In genomic region chr5:112950847-112951246, GRCm38 (mm10) we compare ENCODE assay signal across 30 mouse cellular contexts. TPM values are rescaled to one million over a fixed set of nuclear protein-coding genes. Genes with fewer than 3 reads are reported as not detected.
DNase-seq lines count a peak whose midpoint lies in the region; ATAC-seq and TF ChIP-seq lines count a peak whose summit lies in the region.
"Had no signal": no experiment of that assay in that cellular context is flagged by ENCODE, and none has a peak within 500 bp of the region (broad histone marks: within the 10 kb centered on the region; RNA-seq: fewer than 3 reads in every experiment).

No protein-coding gene starts in this region.

- H3K4me3 ChIP-seq in gastrocnemius, adult 2 months = no peak overlapping the region
- H3K4me3 ChIP-seq: embryonic facial prominence, embryonic 10.5 days; embryonic facial prominence, embryonic 15.5 days; heart, embryonic 13.5 days; hindbrain, embryonic 10.5 days; hindbrain, embryonic 15.5 days; limb, embryonic 12.5 days; liver, embryonic 15.5 days; lung, embryonic 15.5 days had no signal

- no peak overlapping the region for H3K27ac ChIP-seq in gastrocnemius, adult 2 months
- H3K27ac ChIP-seq: embryonic facial prominence, embryonic 10.5 days; embryonic facial prominence, embryonic 15.5 days; heart, embryonic 13.5 days; hindbrain, embryonic 10.5 days; hindbrain, embryonic 15.5 days; limb, embryonic 12.5 days; liver, embryonic 15.5 days; lung, embryonic 15.5 days had no signal

- peak; percentile 3 for DNase-seq in gastrocnemius, adult 2 months
- DNase-seq in gastrocnemius, postnatal 36 days = no peak
- DNase-seq in spleen, adult 18-20 months = peak; percentile 16 to 24
- DNase-seq in spleen, postnatal 10 days (ENCODE audit: low spot score in 2 of 2) = no peak
- DNase-seq in adipocyte (ENCODE audit: low spot score) = no peak
- no peak for DNase-seq in left cerebral cortex, adult 9 months (ENCODE audit: low spot score in 2 of 2)
- no peak for DNase-seq in retina, embryonic 14.5 days (ENCODE audit: low spot score)
- DNase-seq: adrenal gland, postnatal 10 days; cerebellum, adult 11-12 months; cerebellum, adult 9-11 months; gastrocnemius, postnatal 25 days; heart, postnatal 10 days; kidney, adult 11 months; kidney, postnatal 25 days; midbrain, embryonic 14.5 days; right cerebral cortex, adult 18-20 months; thymus, adult 18-20 months; thymus, postnatal 36 days had no signal

- no peak for TF ChIP-seq CTCF in gastrocnemius, adult 2 months (IDR thresholded peaks at IDR 0.05)

- ATAC-seq in megakaryocyte, adult 5-6 weeks (ENCODE audit: poor library complexity, severe bottlenecking) = peak; percentile 85
- ATAC-seq: forebrain, embryonic 14.5 days; inflammation-experienced regulatory T-cells, adult 6 months had no signal

- intact Hi-C loops in gastrocnemius, adult 2 months (cut with DNase I) = no loop called here
- intact Hi-C loops in gastrocnemius, postnatal 36 days (cut with DNase I) = no loop called here

RNA-seq across cellular contexts. Expression of gene Myo18b, which starts 54.7 kb away (rescaled TPM):
- 100 to 1,000 TPM; 319 to 413 TPM for total RNA-seq in gastrocnemius, adult 2 months (2021)
- total RNA-seq in gastrocnemius, postnatal 36 days (2021) = 100 to 1,000 TPM; 378 to 416 TPM
- total RNA-seq in megakaryocyte, adult 5-6 weeks (2015) = 0.29 and 0.39 TPM in 2 replicates
- total RNA-seq in megakaryocyte, adult 5-6 weeks (2017) = 0.12 and 0.22 TPM in 2 replicates
- total RNA-seq: megakaryocyte-erythroid progenitor cell, adult 5-6 weeks had no signal

Comparison
In these comparisons a context has a peak if more than half of its experiments do, and no peak if none do; other contexts are left out.
1. DNase-seq: peak in gastrocnemius, adult 2 months (single experiment) and spleen, adult 18-20 months (2 of 2); none in gastrocnemius, postnatal 36 days (0 of 2), spleen, postnatal 10 days (0 of 2), adipocyte (single experiment), left cerebral cortex, adult 9 months (0 of 2) and retina, embryonic 14.5 days (single experiment).
2. RNA of gene Myo18b, which starts 54.7 kb away (total RNA-seq): 378 to 416 TPM in gastrocnemius, postnatal 36 days and 319 to 413 TPM in gastrocnemius, adult 2 months; 0.12 to 0.39 TPM in megakaryocyte, adult 5-6 weeks; every median in the first group is over 100 times any median in the second.